Mouse (Mus musculus): ENCODE results near the gene Dhdh.

Gene Dhdh

DNA sequence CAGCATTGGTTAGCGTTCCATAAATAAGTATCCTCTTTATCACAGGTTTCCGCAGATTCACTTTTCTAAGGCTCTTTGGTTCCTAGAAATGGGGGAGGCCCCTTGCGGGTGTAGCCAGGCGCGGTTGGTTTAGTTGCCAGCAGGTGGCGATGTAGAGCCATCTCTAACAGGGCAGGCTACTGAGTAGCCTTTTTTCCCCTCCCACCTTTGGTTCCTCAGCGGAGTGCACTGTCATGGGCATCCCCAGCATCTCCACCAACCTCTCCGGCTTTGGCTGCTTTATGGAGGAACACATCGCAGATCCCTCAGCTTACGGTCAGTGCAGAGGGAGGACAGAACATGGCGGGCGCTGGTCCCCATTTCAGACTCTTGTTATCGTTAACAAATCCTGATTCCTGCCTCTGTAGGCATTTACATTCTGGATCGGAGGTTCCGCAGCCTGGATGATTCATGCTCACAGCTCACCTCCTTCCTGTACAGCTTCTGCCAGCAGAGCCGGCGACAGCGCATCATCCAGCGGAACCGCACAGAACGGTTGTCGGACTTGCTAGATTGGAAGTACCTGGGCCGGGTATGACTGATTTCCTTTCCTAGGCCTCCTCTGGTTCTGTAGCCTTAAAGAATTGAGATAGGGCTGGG lies 37.1 kb downstream of the Dhdh start:
- peak; percentile 72 to 88 for DNase-seq (ENCODE audit: low spot score in 2 of 2)

- DNase-seq (ENCODE audit: low spot score in 2 of 2) = no peak
These were observed 38.6 kb downstream of the Dhdh start for GRCm38 (mm10) chr7:45449974-45450373.

GRCm38 (mm10) chr7:45447325-45447990 lies 41.1 kb downstream of the Dhdh start:
- no peak for DNase-seq (ENCODE audit: low spot score in 2 of 2)

DNA sequence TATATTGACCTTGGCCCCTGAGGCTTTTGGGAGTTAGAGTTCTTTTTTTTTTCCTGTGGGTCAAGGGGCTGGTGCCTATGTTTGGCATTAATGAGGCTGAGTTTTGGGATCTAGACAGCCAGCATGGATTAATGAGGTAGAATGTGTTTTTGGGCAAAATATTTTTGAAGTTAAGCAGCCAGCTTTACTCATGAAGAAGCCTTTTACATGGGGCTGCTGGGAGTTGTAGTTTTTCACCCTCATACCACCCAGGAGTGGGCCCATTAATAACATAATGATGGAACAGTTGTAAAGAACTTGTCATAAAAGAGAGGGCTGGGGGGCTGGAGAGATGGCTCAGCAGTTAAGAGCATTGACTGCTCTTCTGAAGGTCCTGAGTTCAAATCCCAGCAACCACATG lies 42.0 kb downstream of the Dhdh start:
- DNase-seq (ENCODE audit: low spot score in 2 of 2) = no peak

DNA sequence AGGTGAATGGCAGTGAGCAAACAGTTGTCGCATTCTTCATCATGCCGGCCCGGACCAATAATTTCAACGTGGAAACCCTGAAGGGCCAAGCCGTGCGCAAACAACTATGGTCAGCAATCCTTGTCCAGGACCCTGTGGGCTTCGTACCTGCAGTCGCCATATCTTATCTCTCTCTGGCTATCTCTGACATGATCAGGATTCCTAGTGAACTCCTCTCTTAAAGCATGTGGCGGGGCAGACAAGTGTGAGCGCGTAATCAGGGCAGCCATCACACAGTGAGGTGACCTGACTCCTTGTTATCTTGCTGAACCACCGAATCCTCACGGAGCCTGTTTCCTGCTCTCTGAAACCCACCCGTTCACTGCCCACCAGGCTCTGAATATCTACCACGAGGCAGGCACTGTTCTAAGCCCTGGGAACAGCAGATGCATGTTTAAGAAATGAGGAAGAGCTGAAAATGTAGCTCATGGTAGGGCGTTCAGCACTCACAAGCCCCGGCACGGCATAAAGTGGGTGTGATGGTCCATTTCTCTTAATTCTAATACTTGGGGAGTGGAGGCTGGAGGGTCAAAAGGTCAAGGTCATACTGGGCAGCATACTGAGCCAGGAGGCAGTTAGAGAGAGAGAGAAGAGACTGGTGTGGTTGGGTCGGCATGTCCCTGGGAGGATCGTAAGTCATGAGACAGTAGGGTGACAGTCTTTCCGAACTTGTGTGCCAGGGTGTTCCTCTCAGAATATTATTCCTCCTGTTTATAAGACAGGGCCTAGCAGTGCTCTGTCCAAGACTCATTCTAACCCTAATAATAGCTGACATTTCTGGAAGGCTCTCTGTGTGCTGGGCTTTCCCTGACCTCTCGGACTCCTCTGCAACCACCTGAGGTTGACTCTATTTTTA lies 44.8 kb downstream of the Dhdh start:
- DNase-seq (ENCODE audit: low spot score in 2 of 2) = no peak

- no peak for DNase-seq (ENCODE audit: low spot score in 2 of 2)
These were observed 50.9 kb downstream of the Dhdh start, which contains the start of gene Ruvbl2 for GRCm38 (mm10) chr7:45437521-45438276. TSS of gene Ruvbl2 (minus strand) at chr7:45438096.

DNA sequence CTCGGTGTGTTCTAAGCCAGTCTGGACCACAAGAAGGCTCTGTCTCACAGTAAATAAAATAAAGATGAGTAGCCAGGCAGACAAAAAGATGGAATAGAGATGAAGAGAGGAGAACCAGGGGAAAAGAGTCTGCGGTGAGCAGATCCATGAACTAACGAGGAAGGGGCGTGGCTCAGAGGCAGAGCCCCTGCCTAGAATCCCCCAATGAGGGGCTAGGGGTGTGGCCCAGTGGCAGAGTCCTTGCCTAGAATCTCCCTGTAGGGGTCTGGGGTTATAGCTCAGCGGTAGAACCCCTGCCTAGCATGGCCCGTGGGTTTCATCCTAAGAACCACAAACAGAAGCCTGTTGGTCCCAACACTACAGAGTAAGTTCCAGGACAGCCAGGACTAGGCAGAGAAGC lies 51.6 kb downstream of the Dhdh start:
- no peak for DNase-seq (ENCODE audit: low spot score in 2 of 2)

- no peak for DNase-seq (ENCODE audit: low spot score in 2 of 2)
These were observed 52.2 kb downstream of the Dhdh start for GRCm38 (mm10) chr7:45436444-45436843.

DNA sequence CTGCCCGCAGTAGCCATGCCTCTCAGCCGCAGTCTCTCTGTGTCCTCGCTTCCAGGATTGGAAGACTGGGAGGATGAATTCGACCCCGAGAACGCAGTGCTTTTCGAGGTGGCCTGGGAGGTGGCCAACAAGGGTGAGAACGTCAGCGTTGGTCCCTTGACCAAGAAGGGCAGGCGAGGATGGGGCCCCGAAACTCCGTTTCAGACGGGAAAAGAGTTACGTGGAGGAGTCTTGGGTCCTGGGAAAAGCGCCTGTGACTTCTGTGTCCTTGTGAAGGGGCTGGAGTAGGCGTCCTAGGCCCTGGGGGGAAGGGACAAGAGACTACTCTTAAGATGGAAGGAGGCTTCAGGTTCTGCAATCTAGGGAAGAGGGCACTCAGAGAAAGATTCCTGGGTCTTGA lies 53.6 kb downstream of the Dhdh start:
- no peak for DNase-seq (ENCODE audit: low spot score in 2 of 2)

DNA sequence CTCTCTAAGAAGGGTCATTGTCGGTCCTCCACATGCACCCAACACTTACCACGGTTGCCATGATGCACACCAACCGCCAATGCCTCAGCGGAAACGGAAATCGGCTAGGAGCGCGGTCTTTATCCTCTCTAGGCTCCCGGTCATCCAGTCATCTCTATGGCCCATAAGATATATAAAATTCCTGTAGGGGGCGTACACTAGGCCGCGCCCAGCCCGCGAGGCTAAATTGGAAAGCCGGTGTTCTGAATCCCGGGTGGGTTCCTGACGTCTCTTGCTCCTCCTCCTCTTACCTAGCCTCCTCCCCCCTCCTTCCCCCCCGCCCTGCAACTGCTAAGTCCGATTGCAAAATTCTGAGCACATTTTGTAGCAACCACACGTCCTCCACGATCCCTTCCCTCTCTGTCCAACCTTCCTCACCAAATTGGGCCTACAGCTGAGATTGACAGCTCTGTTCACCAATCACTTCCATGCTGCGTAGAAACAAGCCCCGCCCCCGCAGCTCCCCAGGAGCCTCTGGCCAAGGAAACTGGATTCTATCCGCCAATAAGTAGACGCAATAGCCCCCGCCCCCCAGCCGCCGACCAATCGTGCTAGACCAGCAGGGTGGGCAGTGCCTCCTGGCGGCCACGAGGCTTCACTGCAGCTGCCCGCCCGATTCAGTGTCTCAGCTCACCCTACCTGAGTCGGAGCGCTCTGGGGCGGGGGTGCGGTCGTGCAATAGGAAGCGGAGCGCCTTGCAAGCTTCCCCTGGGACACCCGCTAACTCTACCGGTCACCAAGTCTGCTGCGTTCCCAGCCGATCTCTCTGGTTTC lies 54.2 kb downstream of the Dhdh start, which contains the start of gene Gys1:
Gys1 (plus strand) TSS at position 642 of the 813 bp plus-strand sequence.
- DNase-seq (ENCODE audit: low spot score in 2 of 2) = peak; percentile 100

- no peak for DNase-seq (ENCODE audit: low spot score in 2 of 2)
These were observed 54.8 kb downstream of the Dhdh start for GRCm38 (mm10) chr7:45433835-45434202.

GRCm38 (mm10) chr7:45426556-45426955 lies 62.0 kb downstream of the Dhdh start:
- DNase-seq (ENCODE audit: low spot score in 2 of 2) = no peak

DNA sequence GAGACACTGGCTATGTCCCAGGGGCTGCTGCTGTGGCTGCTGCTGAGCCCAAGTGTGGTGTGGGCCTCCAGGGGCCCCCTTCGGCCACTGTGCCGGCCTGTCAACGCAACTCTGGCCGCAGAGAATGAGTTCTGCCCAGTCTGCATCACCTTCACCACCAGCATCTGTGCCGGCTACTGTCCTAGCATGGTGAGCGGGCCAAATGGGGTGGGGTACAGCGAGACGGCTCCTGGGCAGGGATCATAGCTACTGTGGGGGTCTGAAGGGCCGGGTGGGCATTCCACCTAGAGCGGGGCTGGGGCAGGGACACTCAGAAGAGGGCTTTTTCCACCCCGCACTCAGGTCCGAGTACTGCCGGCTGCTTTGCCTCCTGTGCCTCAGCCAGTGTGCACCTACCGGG lies 67.4 kb downstream of the Dhdh start:
- DNase-seq (ENCODE audit: low spot score in 2 of 2) = no peak

All from spleen, postnatal 14 days (tissue).